Mouse (Mus musculus) spleen, adult 18-20 months (tissue): Measurements from ENCODE around the gene Kcnn3.
A peak's percentile ranks its signal among the peaks of the same experiment; 100 is the strongest.

Experiments
- DNase-seq, 2 experiments: peaks; one replicate each; pipeline ENCODE4 v3.0.0; 2022; ENCODE audit warnings: mixed read lengths in 2 of 2

Kcnn3 gene

GRCm38 (mm10) chr3:89677617-89678016 lies 157.7 kb downstream of the Kcnn3 start:
- DNase-seq: no peak

DNA sequence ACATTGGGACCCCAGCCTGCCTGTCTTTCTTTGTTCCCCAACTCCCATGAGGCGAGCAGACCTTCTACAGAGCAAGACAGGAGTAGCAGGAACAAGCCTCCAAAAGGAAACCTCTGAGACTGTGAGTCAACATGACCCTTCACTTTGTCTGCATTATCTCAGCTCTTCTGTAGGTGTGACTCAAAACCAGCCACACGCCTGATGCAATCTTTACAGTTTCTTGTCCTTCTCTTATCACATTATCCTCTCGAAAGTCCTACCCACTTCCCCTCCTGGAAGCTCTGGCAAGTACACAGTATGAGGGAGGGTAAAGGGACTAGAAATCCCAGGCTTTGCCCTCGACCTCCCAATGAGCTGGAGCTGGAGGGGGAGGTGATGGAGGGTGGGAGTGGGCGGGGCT lies 166.1 kb downstream of the Kcnn3 start:
- DNase-seq: no peak

GRCm38 (mm10) chr3:89688694-89689581 lies 169.0 kb downstream of the Kcnn3 start:
- peak; percentile 37 to 68 for DNase-seq

DNA sequence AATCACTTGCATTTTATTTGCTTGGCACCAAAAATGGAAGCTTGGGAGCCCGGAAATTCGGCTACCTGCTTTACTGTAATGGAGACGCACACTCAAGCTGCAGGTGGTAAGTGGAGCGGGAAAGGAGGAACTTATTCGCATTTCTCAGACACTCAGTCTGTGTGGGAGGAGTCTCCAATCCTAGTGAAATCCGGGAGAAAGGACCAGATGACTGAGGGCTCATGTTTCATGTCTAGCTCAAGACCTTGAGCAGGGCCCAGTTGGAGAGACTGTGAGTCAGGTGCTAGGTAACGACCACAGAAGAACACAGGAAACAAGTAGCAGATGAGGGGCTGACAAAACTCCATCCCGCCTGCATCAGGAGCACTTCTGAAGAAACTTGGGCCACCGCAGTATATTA lies 171.8 kb downstream of the Kcnn3 start:
- no peak for DNase-seq

- no peak for DNase-seq
Measured at GRCm38 (mm10) chr3:89696152-89696821, 176.3 kb downstream of the Kcnn3 start.

- DNase-seq: no peak
Measured at GRCm38 (mm10) chr3:89698958-89699357, 179.0 kb downstream of the Kcnn3 start.

- DNase-seq: no peak
Measured at GRCm38 (mm10) chr3:89700461-89700860, 180.5 kb downstream of the Kcnn3 start.

DNA sequence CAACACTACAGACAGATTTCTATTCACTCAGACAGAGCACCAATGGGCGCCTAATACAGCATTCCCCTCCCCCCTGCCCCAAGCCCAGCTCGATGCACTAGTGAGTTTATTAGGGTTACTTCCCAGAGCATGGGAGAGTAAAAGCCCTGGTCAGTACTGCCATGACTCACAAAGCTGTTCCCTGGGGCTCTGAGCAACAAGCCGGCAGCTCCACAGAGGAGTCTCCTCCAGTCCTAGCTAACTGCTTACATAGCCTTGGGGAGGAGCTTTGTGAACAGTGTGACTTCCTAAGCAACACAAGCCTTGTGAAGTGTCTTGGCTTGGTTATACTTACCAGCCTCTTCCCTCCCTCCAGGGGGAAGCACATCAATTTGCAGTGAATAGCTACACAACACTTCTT lies 183.6 kb downstream of the Kcnn3 start:
- no peak for DNase-seq

DNA sequence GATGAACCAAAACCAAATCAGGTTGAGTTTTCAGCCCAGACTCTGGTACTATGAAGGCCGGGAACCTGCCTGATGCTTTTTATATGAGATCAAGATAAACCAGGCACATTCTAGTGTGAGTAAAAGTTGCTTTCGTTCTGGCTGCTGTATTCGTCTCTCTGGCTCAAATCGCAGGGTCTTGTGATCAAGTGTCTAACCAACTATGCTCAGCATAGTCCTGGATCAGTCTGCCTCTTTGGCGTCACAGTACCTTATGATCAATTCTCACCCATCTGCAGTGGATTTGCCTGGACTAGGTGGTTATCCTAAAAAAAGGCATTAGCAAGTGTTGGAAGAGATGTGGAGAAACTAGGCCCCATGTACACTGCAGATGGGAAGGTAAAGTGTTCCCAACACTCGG lies 184.1 kb downstream of the Kcnn3 start:
- DNase-seq: no peak

- peak; percentile 25 to 66 for DNase-seq
Measured at GRCm38 (mm10) chr3:89714359-89715206, 194.6 kb downstream of the Kcnn3 start, which contains the start of gene Adar. Gene Adar, plus strand, starts transcription at chr3:89715022.

- no peak for DNase-seq
Measured at GRCm38 (mm10) chr3:89715207-89715966, 195.4 kb downstream of the Kcnn3 start.

DNA sequence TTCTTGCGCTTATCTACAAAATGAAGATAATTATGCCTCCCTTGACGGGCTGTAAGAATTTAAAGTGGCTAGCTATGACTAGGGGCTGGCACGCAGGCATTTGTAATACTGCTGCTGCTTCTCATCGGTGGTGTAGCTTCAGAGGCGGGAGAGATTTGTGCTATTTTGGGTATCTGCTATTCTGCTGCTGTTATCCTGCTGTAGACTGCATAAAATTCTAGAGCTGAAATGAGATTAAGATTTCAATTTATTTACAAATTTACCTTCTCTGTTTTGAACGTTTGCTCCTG lies 195.9 kb downstream of the Kcnn3 start:
- no peak for DNase-seq

DNA sequence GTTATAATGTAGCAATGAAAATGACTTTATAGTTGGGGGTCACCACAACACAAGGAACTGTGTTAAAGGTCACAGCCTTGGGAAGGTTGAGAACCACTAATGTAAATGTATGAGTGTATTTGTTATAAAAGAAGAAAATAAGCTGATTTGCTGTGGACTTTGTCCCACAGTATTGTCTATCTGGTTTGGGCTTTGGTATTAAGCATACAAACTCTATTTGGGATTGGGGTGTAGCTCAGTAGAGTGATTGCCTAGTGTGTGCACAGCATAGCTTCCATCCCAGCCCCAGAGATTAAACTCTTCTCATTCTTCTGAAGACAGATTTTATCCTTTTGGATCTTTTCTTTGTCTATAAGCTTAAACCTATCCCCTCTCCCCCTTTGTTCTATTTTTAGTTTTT lies 202.1 kb downstream of the Kcnn3 start:
- no peak for DNase-seq

DNA sequence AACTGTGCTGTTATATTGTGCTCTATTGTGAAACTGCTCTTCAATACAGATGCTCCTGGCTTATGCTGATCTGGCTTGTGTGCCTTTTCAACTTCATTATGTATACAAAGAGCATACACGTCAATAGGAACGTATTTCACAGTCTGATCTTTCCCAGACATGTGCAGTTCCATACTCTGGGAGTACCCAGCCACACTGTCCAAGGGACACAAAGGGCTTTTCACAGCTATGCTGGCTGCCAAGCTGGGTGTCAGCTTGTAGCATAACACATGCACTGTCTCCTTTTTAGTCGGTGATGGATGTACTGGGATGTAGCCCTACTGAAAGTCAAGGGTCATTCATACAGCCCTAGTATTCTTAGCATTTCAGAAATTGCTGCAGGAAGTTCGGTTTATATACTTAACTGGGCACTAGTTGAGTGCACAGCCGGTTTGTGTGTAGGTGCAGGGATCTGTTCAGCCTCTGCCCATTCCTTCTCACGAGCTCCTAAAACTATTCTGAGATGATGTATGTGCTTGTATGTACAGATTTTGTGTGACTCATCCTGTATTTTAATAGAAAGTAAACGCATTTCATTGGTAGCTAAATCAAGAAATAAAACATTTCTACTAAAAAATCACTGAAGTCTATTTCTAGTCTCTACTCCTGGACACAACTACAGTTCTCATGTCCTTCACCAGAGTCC lies 203.6 kb downstream of the Kcnn3 start:
- DNase-seq: no peak
